Mouse (Mus musculus): ENCODE data around the gene Olfr1023. TPM values are rescaled to one million over a fixed set of nuclear protein-coding genes. Genes with fewer than 3 reads are reported as not detected.

Gene Olfr1023
- not detected in 2 replicates for polyA plus RNA-seq (2012; rRNA removed)

GRCm38 (mm10) chr2:85885340-85885739 is at the start of gene Olfr1023:
Gene Olfr1023 (plus strand): TSS chr2:85885640.
- WGBS: 65% methylated on average over 2 of the region's 2 CpGs
- TF ChIP-seq CTCF (conservative IDR thresholded peaks at IDR 0.05; ENCODE audit: insufficient read depth, insufficient read length, low read depth, low read length) (no peak), POLR2A (IDR thresholded peaks at IDR 0.05; ENCODE audit: low read depth, low read length) (no peak)
- no peak within 1 kb of the TSS for H3K27ac ChIP-seq (ENCODE audit: insufficient read depth, low read depth, low read length)
- no peaks in the 10 kb centered on the region for H3K27me3 ChIP-seq (replicated peaks; ENCODE audit: control insufficient read depth, insufficient read depth, low read length)
- H3K4me3 ChIP-seq (ENCODE audit: insufficient read depth, low read depth, low read length): no peak within 1 kb of the TSS
- DNase-seq: no peak
- H3K4me1 ChIP-seq (ENCODE audit: control insufficient read depth, insufficient read depth, low read length): no peaks in the 10 kb centered on the region
- no peaks in the 10 kb centered on the region for H3K36me3 ChIP-seq (ENCODE audit: control insufficient read depth, insufficient read depth, low read length)

DNA sequence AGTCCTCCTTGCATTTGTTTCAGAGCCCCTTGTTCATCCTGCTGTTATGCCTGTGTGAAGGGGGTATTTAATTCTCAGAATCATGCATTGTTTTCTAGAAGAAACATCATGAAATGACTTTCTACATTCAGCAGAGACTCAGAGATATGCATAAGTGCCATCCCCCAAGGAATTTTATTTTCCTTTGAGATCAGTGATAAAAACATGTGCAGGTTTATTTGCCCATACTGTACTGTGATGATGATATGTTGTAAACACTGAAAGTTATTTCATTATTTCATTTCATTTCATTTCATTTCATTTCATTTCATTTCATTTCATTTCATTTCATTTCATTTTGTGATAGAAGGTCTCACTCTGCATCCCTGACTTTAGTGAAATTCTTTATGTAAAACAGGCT is 40.1 kb upstream of the Olfr1023 start, which contains the start of gene Olfr1019:
Gene Olfr1019 (minus strand): TSS at position 101 of the 400 bp plus-strand sequence.
- DNase-seq: no peak
- Histone ChIP-seq H3K4me3 (ENCODE audit: insufficient read depth, low read depth, low read length) (no peak within 1 kb of the TSS), H3K27me3 (replicated peaks; ENCODE audit: control insufficient read depth, insufficient read depth, low read length) (no peaks in the 10 kb centered on the region), H3K4me1 (ENCODE audit: control insufficient read depth, insufficient read depth, low read length) (no peaks in the 10 kb centered on the region), H3K36me3 (ENCODE audit: control insufficient read depth, insufficient read depth, low read length) (no peaks in the 10 kb centered on the region), H3K27ac (ENCODE audit: insufficient read depth, low read depth, low read length) (no peak within 1 kb of the TSS)
- TF ChIP-seq CTCF (conservative IDR thresholded peaks at IDR 0.05; ENCODE audit: insufficient read depth, insufficient read length, low read depth, low read length) (no peak), POLR2A (IDR thresholded peaks at IDR 0.05; ENCODE audit: low read depth, low read length) (no peak)

- Histone ChIP-seq H3K4me1 (ENCODE audit: control insufficient read depth, insufficient read depth, low read length) (no peaks in the 10 kb centered on the region), H3K27ac (ENCODE audit: insufficient read depth, low read depth, low read length) (no peak within 1 kb of the TSS), H3K36me3 (ENCODE audit: control insufficient read depth, insufficient read depth, low read length) (no peaks in the 10 kb centered on the region), H3K27me3 (replicated peaks; ENCODE audit: control insufficient read depth, insufficient read depth, low read length) (no peaks in the 10 kb centered on the region), H3K4me3 (ENCODE audit: insufficient read depth, low read depth, low read length) (no peak within 1 kb of the TSS)
- no peak for TF ChIP-seq POLR2A (IDR thresholded peaks at IDR 0.05; ENCODE audit: low read depth, low read length)
- no peak for TF ChIP-seq CTCF (conservative IDR thresholded peaks at IDR 0.05; ENCODE audit: insufficient read depth, insufficient read length, low read depth, low read length)
- 80% methylated on average over 1 of the region's 1 CpGs for WGBS
- DNase-seq: no peak
Observed at GRCm38 (mm10) chr2:85846730-85847129, 38.7 kb upstream of the Olfr1023 start, which contains the start of gene Olfr1020. Gene Olfr1020 (plus strand): TSS chr2:85847030.

- Histone ChIP-seq H3K27ac (ENCODE audit: insufficient read depth, low read depth, low read length) (no peak within 1 kb of the TSS), H3K27me3 (replicated peaks; ENCODE audit: control insufficient read depth, insufficient read depth, low read length) (no peaks in the 10 kb centered on the region), H3K4me1 (ENCODE audit: control insufficient read depth, insufficient read depth, low read length) (no peaks in the 10 kb centered on the region), H3K36me3 (ENCODE audit: control insufficient read depth, insufficient read depth, low read length) (no peaks in the 10 kb centered on the region), H3K4me3 (ENCODE audit: insufficient read depth, low read depth, low read length) (no peak within 1 kb of the TSS)
- WGBS: 38% methylated on average over 2 of the region's 2 CpGs
- DNase-seq: no peak
- TF ChIP-seq CTCF (conservative IDR thresholded peaks at IDR 0.05; ENCODE audit: insufficient read depth, insufficient read length, low read depth, low read length) (no peak), POLR2A (IDR thresholded peaks at IDR 0.05; ENCODE audit: low read depth, low read length) (no peak)
Observed at GRCm38 (mm10) chr2:85868294-85868693, 17.1 kb upstream of the Olfr1023 start, which contains the start of gene Olfr1022. Gene Olfr1022 (plus strand): TSS chr2:85868594.

DNA sequence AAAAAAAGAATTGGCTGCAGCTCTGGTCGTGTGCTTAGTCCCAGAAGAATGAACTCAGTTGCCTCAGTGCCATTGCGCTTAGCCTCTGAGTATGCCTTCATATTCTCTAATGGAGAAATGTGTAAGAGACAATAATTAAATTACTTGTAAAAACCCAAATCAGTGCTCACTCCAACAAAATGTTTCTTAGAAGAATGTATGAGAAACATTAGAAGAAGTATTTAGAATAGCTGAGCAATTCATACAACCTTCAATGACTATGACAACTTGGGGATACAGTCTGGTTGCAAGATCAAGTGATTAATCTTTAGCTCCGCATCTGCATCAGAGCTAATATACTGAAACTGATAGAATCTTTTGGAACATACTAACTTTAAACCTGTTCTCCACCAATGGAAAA is 19.5 kb downstream of the Olfr1023 start, which contains the start of gene Olfr1024:
Gene Olfr1024 (minus strand): TSS at position 101 of the 400 bp plus-strand sequence.
- DNase-seq: no peak
- Histone ChIP-seq H3K36me3 (ENCODE audit: control insufficient read depth, insufficient read depth, low read length) (no peaks in the 10 kb centered on the region), H3K4me1 (ENCODE audit: control insufficient read depth, insufficient read depth, low read length) (no peaks in the 10 kb centered on the region), H3K4me3 (ENCODE audit: insufficient read depth, low read depth, low read length) (no peak within 1 kb of the TSS), H3K27ac (ENCODE audit: insufficient read depth, low read depth, low read length) (no peak within 1 kb of the TSS), H3K27me3 (replicated peaks; ENCODE audit: control insufficient read depth, insufficient read depth, low read length) (no peaks in the 10 kb centered on the region)
- WGBS: 84% methylated on average over 3 of the region's 3 CpGs
- TF ChIP-seq CTCF (conservative IDR thresholded peaks at IDR 0.05; ENCODE audit: insufficient read depth, insufficient read length, low read depth, low read length): no peak

GRCm38 (mm10) chr2:85913197-85913596 is 27.8 kb downstream of the Olfr1023 start:
- Histone ChIP-seq H3K36me3 (ENCODE audit: control insufficient read depth, insufficient read depth, low read length) (no peaks in the 10 kb centered on the region), H3K4me3 (ENCODE audit: insufficient read depth, low read depth, low read length) (no peak overlapping the region), H3K27ac (ENCODE audit: insufficient read depth, low read depth, low read length) (no peak overlapping the region), H3K27me3 (replicated peaks; ENCODE audit: control insufficient read depth, insufficient read depth, low read length) (no peaks in the 10 kb centered on the region), H3K4me1 (ENCODE audit: control insufficient read depth, insufficient read depth, low read length) (no peaks in the 10 kb centered on the region)
- no peak for DNase-seq
- TF ChIP-seq CTCF (conservative IDR thresholded peaks at IDR 0.05; ENCODE audit: insufficient read depth, insufficient read length, low read depth, low read length) (no peak), POLR2A (IDR thresholded peaks at IDR 0.05; ENCODE audit: low read depth, low read length) (no peak)

GRCm38 (mm10) chr2:85914893-85915292 is 29.5 kb downstream of the Olfr1023 start, which contains the start of gene Olfr1025-ps1:
Gene Olfr1025-ps1 (plus strand): TSS chr2:85915193.
- Histone ChIP-seq H3K4me3 (ENCODE audit: insufficient read depth, low read depth, low read length) (no peak within 1 kb of the TSS), H3K4me1 (ENCODE audit: control insufficient read depth, insufficient read depth, low read length) (no peaks in the 10 kb centered on the region), H3K36me3 (ENCODE audit: control insufficient read depth, insufficient read depth, low read length) (no peaks in the 10 kb centered on the region), H3K27ac (ENCODE audit: insufficient read depth, low read depth, low read length) (no peak within 1 kb of the TSS), H3K27me3 (replicated peaks; ENCODE audit: control insufficient read depth, insufficient read depth, low read length) (no peaks in the 10 kb centered on the region)
- TF ChIP-seq CTCF (conservative IDR thresholded peaks at IDR 0.05; ENCODE audit: insufficient read depth, insufficient read length, low read depth, low read length) (no peak), POLR2A (IDR thresholded peaks at IDR 0.05; ENCODE audit: low read depth, low read length) (no peak)
- WGBS: 26% methylated on average over 1 of the region's 1 CpGs
- DNase-seq: no peak
